Mouse (Mus musculus) gastrocnemius, adult 8-10 months (tissue): Measurements from ENCODE around the gene Pdcd6ip. TPM values are rescaled to one million over a fixed set of nuclear protein-coding genes. Genes with fewer than 3 reads are reported as not detected.
A peak's percentile ranks its signal among the peaks of the same experiment; 100 is the strongest.
"Not testable (repeated sequence)": the region's sequence is repeated elsewhere in the genome, so short reads cannot be mapped to it uniquely, and the experiment has no call there.

Experiments
- DNase-seq, 2 experiments: peaks; one replicate each; pipeline ENCODE4 v3.0.0; 2022; ENCODE audit warnings: low spot score in 2 of 2
- total RNA-seq, 4 experiments: library from RNA; stranded (reverse); gene quantifications; 2 replicates each; pipeline ENCODE4 v1.2.4; 2022

The Pdcd6ip gene
- 10 to 100 TPM; 31.3 to 38.5 (median 36.6) TPM for total RNA-seq

GRCm38 (mm10) chr9:113707481-113708360 lies at the start of gene Pdcd6ip:
TSS of gene Pdcd6ip (minus strand) at chr9:113708259.
- peak; percentile 85 to 87 for DNase-seq

DNA sequence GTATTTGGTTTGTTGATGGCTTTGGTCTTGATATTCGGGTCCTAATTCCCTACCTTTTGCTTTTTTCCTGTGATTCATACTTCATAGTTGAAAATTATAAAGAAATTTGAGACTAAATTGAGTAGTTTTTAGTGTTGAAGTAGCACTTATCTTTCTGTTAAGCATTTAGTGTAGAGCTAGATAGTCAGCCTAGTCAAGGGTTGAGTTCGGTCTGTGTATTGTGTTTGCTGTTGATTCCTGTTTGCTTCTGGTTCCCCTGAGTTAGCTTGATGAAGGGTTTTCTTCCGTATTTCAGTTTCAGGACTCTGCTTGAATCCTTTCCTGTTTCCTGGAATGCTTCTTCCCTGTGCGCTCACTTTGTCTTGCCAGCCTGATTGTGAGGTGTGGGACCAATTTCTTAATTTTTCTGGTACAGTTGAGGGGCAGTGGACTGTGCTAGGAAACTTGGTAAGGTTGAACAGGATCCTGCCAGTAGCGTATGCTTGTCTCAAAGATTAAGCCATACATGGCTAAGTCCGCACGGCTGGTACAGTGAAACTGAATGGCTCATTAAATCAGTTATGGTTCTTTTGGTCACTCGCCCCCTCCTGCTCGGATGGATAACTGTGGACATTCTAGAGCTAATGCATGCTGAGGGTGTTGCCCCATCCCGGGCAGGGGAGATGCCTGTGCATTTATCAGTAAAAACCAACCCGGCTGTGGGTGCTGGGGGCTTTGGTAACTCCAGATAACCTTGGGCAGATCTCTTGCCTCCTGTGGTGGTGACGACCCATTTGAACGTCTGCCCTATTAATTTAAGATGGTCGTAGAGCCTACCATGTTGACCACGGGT lies 48.0 kb upstream of the Pdcd6ip start:
- DNase-seq: no peak

DNA sequence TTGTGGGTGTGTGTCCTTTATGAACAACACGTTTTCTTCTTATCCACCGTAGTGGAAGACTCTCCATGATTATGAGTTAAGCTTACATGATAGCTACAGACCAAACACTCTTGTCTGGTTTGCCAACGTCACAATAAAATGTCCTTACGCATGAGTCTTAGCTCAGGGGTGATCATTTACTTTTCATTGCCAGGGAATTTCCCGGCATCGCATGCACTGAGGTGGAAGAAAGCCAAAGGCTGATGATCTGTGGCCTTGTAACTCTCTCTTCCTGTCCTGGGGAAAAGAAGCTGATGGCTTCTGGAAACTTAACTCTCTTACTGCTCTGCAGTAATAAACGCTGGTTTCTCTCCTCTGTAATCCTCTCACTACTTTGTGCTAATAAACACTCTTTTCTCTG lies 41.3 kb upstream of the Pdcd6ip start:
- no peak for DNase-seq

GRCm38 (mm10) chr9:113743291-113743690 lies 35.2 kb upstream of the Pdcd6ip start:
- DNase-seq: no peak

- no peak for DNase-seq
These were observed 34.3 kb upstream of the Pdcd6ip start for GRCm38 (mm10) chr9:113742361-113742794.

DNA sequence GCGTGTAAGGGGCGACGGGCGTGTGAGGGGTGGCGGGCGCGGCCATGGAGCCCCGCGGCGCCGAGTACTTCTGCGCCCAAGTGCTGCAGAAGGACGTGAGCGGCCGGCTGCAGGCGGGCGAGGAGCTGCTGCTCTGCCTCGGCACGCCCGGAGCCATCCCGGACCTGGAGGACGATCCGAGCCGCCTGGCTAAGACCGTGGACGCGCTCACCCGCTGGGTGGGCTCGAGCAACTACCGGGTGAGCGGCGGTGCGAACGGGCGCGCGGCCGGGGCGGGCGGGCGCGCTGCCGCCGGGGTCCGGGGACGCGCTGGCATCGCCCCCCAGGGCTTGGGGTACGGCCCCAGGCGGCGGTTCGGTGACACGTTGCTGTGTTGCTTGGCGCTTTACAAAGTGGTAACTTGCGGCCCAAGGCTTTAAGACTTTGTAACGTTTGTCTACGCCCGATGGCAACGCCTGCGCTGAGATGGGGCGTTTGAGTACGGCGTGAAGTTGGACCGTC lies 33.6 kb upstream of the Pdcd6ip start:
- DNase-seq: peak in 1 of 2 experiments; percentile 17

- DNase-seq: peak; percentile 48 to 59
These were observed 33.1 kb upstream of the Pdcd6ip start, which contains the start of gene Clasp2 for GRCm38 (mm10) chr9:113741108-113741636. TSS of gene Clasp2 (plus strand) at chr9:113741473.

DNA sequence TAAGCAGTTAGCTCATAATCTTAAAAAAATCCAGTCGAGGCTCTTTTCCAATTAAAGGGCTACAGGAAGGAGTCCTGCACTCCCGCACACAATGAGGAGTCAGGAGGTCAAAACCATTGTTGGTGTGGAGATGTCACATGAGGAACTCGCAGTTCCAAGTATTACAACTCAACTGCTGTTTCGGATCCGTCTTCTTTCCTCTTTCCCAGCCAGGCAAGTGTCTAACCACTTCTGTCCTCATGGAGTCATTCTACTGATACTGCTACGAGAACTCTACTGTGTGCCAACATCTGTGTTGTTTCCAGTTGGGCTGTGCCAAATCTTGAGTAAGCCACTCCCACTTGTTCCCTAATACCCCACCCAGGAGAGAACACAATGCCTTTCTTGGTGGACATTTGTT lies 30.9 kb upstream of the Pdcd6ip start:
- DNase-seq: no peak

GRCm38 (mm10) chr9:113738021-113738420 lies 30.0 kb upstream of the Pdcd6ip start:
- no peak for DNase-seq

DNA sequence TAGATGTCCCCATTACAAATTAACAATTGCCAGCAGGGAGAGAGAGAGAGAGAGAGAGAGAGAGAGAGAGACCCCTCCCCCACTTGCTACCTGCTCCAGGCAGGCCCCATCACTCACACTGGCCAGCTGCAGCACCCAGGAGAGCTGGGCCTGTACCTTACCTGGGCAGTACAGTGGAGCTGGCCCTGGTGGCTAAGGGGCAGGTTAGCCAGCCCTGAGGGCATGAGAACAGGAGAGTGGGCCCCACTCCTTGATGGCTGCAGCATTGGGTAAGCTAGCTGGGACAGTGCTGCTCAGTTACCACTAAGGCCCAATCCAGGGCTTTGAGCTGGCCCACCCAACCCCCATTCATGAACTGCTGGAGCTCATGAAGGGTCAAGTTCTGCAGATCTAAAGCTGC lies 27.9 kb upstream of the Pdcd6ip start:
- no peak for DNase-seq

DNA sequence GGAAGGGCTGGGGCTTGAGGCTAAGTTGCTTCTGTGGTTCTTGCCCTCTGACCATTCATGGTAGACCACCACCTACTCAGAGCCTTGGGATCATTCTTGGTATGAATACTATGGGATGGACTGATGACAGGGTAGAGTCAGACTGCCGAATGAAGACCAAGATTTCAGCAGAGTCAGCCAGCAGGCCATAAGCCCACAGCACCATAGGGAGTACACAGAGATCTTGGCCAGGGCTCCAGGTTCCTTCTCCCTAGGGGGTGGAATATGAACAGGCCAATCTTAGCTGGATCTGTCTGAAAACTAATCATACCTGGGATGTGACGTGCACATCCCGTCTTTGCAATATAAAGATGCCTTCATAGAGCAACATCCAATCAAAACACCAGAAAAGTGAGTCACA lies 23.5 kb upstream of the Pdcd6ip start:
- DNase-seq: no peak

DNA sequence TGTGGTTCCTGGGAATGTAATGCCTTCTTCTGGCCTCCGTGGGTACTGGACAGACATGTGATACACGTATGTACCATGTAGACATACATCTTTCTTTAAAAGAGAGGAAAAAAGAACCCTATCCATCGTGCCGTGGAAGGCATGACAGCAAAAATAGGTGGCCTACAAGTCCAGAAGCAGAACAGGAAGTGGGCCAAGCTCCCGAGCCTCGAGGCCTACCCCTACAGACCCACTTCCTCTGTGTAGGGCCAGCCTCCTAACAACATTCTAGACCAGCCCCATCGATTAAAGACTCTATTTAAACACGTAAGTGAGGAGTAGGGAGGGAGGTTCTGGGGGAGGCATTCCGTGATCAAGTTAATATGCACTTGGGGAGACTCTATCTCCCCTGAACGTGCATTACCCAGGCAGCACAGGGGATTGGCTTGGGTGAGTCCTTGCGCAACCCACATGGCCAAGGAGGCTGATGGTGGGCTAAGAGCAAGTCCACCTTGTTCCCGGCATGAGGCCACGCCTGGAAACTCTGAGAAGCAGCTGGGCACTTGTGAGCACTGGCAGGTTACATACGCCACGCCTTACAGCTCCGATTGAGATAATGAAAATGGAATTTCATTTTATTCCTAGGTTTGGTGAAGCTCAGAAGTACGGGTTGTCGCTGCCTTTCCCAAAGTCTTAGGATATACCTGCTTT lies 19.1 kb upstream of the Pdcd6ip start:
- DNase-seq: no peak

DNA sequence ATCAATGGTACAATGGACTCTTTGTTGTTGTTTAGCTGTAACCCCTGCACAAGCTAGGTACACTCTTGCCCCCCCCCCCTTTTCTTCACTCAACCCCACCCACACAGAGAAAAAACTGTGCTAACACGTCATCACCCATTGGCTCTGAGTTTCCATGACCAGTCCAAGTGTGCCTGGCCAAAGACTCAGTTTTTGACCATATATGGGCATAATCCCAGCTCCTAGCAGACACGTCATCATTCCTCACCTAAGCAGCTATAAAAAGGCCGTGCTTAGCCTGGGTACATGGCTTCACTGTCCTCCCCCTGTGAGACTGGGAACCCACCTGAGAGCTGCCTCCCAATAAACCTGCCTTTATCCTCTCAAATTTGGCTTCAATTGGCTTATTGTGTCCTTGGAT lies 18.1 kb upstream of the Pdcd6ip start:
- DNase-seq: no peak

- not testable (repeated sequence) for DNase-seq
These were observed 17.6 kb upstream of the Pdcd6ip start for GRCm38 (mm10) chr9:113725609-113726008.

GRCm38 (mm10) chr9:113724646-113725045 lies 16.6 kb upstream of the Pdcd6ip start:
- DNase-seq: no peak

DNA sequence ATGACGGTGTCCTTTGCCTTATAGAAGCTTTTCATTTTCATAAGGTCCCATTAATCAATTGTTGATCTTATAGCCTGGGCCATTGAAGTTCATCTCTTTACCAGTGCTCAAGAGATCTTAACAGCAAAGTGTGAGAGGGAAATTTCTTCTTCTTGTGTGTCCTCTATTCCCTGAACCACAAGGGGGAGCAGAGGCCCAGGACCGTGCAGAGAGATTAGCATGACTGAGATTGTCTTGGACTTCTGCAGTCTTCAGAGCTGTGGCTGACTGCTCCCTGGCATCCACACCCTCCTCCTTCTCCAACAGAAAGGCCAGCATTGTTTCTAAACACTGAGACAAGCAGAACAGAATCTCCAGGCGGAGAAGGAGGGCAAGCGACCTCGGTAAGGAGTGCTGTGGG lies 11.0 kb upstream of the Pdcd6ip start:
- no peak for DNase-seq

GRCm38 (mm10) chr9:113710871-113711270 lies 2.8 kb upstream of the Pdcd6ip start:
- DNase-seq: no peak

DNA sequence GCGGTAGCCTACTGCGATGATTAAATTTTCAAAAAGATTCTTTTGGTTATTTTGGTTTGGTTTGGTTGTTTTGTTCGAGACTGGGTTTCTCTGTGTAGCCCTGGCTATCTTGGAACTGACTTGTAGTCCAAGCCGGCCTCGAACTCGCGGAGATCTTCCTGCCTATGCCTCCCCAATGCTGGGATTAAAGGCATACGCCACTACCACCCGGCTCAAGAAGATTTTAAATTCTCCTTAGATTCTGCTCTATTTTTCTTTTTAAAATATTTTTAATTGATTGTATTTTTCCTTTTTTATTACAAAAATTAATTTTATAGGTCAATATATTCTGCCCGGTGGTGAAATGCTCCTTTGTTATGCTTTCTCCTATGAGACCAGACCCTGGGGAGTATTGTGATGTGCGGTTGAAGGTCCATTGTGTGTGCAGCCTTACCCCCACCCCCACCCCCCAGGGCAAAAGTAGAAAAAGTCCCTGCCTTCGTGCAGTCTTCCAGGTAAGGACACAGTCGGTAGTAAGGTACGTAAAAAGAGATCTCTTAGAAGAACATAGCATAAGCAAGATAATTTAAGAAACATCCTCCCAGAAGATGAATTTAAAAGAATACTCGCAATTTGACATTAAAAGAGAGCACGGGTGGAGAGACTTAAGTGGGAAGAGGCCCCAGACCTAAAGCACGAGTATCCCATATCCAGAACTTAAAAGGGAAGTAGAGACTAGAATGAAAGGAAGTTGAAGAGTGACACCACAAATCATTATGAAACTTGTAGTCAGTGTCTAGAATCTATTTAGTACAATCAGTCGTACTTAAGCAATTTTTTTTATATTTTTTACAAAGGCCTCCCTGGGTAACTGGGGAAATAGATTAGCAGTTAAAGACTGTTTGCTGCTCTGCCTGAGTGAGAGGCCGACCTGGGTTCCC lies 562 bp upstream of the Pdcd6ip start:
- DNase-seq: no peak

GRCm38 (mm10) chr9:113706841-113707240 lies 1.2 kb downstream of the Pdcd6ip start:
- no peak for DNase-seq

DNA sequence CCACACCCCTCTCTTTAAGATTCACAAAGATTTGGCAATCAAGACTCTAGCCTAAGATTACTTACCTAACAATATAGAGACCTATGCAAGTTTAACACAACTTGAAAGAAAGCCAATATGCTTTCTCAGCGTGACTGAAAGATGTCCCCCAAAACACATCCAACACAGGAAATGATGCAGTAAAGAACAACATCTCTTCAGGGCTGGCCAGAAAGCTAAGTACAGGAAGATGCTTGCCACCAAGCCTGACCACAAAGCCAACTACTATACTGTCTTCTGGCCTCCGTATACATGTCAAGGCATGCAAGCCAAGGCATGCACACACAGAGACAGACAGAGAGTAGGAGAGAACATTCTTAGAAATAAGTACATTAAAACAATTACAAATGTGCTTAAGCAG lies 2.0 kb downstream of the Pdcd6ip start:
- DNase-seq: no peak
